Mouse (Mus musculus) ovary, adult 18-20 months (tissue): ENCODE results near the gene Gm15557.
"Not testable (repeated sequence)": the region's sequence is repeated elsewhere in the genome, so short reads cannot be mapped to it uniquely, and the experiment has no call there.

Experiments
- DNase-seq: peaks from one replicate; pipeline ENCODE4 v3.0.0; 2022; ENCODE audit warnings: low spot score, mixed read lengths

Gene Gm15557

DNA sequence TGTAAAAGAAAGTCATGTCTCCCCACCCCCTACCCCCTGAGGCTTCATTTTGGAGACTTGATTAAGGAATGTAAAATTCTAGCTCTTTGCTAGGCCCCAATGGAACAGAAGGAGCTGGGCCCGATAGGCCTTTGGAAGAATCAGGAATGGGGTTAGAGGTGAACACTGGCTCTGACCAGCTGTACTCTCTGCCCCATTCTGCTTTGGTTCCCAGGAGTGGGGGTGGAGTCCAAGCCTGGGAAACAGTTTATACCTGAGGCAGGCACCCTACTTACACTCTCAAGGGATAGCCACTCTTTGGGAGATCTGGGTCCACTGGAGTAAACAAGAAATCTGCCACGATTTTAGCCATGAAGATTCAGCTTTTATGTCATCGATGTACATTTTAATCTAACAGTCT is at the start of gene Gm15557:
Gm15557 (plus strand) TSS at position 48 of the 400 bp plus-strand sequence.
- no peak for DNase-seq

DNA sequence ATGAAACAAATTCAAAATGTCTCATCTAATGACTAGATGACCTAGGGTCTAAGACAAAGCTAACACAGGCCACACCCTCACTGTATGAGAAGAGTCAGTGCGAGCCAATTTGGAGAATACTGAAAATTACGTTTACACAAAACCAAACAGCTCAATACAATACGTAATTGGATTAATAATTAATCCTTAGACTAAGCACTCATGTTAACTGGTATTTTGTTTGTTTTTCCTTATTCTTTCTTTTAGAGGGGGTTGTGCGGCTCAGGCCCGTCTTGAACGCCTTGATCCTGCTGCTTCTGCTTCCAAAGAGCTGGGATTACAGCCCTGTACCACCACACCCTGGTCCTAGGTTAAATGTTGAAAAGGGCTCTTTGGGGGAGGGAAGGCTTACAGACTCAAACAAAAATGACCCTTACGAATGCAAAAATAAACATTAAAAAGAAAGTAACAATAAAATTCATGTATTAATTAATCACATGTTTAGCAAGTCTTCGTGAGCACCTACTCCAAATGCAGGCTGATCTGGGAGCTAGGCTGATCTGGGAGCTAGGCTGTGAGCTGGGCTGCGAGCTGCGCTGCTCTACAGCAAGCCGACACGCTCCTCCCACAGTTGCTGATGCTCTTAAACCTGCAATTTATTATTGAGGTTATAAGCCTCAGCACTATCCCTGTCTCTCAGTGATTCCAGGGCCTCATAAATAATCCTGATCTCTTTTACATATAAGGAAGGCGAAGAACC is 46.1 kb upstream of the Gm15557 start:
- no peak for DNase-seq

DNA sequence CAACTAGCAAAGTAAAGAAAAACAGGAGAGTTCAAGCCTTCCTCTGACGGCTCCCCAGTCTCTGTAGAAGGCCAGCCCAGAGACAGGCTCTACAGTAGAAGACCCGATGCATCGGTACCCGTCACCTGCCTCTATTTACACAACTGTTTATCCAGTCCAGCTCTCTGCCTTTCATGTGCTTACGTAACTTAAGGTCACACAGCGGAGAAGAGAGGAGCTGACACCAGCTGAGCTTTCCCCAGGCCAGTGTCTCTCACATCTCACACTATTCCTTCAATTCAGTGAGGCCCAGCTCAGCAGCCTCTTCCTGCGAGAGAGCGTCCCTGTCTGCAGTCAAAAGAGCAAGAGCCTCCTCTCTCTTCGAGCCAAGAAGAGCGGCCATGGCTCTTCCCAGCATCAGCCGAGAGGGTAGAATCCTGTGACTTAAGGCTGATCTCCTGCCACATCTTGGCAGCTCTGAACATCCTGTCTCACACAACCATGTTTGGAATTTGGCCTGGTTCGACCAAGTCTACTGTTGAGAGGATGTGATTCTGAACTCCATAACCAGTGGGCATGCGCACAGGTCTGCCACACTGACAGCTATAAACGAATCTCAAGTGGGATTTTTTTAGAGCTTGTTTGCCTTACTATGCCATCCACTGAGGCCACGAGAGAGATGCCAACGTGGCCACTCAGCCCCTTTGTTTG is 45.3 kb upstream of the Gm15557 start:
- DNase-seq: no peak

DNA sequence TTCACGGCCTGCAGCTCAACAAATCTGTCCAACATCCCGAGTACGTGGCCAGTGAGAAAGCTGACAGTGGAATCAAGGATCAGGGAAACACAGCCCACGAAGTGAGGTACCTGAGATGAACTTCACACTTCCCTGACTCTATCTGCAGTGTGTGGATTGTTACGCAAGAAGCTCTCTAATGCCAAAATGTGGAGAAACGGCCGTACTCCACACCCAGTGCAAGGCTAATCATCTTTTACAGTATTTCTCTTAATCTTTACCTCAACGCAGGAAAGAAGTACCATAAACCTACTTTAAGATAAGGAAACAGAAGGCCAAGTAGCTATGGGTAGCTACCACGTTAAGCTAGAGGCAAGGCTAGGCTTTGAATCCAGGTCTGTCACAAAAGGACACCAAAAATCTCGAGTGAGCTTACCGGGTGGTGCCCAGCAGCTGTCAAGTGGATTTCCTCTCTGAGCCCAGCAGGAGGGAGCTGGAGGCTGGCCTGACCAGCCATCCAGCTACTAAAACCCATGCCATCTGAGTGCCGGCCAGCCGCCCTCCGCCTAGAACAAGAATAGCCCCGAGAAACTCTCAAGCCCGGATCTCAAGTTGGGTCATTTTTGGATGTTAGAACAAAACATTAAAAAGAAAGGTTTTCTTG is 37.4 kb upstream of the Gm15557 start:
- DNase-seq: no peak

DNA sequence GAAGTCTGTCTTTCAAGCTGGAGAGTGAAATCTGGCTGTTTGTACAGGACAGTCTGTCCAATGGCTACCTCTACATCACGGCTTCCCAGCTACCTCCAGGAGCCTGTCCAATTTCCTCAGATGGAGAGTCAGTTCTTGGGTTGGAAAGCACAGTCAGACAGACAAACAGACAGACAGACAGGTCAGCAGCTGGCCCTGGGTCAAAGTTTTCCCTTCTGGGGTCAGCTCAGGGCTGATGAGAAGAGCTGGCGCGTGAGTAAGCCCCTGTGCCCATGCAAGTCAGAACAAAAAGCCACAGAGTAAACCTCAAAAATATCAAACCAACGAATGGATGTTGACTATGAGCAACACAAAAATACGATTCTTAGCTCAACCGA is 36.9 kb upstream of the Gm15557 start:
- no peak for DNase-seq

DNA sequence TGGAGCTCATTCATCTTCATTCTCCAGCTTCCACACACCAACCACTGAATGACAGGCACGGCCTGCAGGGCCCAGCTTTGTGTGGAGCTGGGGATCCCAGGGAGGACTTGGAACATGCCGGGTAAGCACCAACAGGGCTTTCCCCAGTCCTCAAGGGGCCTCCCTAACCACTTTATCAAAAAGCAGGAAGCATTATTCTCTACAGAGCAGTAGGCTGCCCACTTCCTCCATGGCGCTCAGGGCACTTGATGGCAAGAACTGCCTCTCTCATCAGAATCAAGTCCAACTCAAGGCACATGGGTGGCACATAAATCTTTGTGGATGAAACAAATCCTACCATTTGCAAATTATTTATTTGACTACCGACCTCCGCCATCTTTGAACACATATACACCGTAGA is 25.8 kb upstream of the Gm15557 start:
- DNase-seq: no peak

DNA sequence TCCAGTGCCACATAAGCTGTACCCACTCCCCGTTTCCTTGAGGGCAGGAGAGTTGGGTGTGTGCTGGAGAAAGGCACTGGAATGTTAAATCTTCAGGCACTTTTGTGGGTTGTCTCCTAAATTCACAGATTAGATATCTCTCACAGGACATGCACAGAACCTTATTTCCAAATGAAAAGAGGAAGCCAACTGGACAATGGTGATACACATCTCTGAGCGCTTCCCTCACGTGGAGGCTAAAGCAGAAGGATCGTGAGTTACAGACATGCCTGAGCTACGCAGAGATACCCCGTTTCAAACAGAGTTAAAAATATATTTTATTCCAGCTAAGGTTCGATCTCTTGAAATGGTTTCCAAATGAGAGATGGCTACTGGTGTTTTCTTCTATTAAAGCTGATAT is 17.4 kb upstream of the Gm15557 start:
- DNase-seq: no peak

DNA sequence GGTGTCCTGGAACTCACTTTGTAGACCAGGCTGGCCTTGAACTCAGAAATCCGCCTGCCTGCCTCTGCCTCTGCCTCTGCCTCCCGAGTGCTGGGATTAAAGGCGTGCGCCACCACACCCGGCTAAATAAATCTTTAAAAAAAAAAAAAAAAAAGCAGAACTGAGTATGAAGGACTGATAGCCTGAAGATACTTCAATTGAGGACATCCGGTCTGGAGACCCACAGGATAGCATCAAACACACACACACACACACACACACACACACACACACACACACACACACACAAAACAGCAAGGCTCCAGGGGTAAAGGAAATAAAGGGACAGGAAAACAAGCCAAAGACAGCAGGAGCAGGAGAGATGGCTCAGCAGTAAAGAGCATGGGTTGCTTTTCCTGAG is 15.3 kb upstream of the Gm15557 start:
- not testable (repeated sequence) for DNase-seq

DNA sequence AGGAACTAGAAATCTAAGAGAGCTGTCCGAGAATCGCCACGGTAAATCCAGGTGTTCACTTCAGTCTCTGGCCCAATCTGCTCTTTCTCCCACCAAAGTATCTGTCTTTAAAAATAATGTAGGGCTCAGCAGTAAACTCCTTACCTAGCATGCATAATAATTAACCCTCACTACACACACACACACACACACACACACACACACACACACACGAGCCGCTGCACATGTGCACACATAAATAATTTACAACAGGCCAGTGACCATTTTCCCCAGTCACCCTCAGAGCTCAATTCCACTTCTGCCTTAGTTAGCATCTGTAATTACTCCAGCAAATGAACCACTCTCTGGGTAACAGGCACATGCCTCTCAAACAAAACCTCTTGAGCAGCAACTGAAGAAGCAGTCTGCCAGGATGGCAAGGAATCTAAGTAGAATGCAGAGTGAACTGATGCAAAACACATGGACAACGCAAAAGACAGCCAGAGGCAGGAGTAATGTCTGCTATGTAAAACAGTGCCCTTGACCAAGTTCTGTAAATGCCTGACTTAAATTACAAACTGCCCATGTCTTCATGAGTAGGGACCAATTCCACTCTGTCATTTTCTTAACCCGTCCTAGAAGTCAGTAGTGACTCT is 11.7 kb upstream of the Gm15557 start:
- no peak for DNase-seq

DNA sequence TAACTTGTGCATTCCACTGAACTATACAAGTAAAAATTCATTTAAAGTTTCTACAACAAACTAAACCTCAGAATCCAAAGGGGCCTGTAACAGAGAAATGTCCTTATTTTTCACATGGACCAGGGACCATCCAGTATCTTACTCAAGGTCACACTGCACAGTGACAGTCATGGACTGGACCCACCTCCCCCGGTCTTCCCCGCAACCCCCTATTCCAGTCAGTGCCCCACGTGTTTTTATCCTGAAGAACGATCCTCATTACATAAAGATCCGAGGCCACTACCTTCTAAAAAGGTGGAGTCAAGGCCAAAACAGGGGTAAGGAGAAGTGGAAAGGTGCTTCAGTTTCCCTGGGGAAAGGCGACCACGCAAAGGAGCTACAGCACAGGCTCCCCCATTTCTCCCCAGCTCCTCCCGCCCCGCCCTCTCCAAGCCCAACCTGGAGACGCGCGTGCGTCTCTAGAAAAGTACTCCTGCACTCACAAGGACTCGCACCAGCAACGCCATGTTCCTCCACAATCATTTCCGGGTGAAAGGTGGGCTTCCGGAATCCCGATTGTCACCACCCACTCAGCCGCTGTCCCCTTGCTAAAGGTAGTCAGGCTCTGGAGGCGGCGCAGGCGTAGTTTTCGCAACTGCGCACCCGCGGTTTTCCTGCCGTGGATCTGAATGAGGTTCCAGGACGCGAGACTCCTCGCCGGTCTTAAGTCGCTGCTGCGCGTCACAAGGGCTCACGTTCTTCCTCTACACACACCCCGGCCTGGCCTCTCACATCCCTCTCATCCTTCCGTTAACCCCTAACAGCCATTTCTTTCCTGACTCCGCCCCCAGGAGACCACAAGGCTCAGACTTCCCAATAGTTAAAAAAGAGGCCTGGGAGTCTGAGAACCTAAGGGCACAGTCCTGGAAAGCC is 10.7 kb upstream of the Gm15557 start, which contains the start of gene Uqcc1:
Uqcc1 (minus strand) TSS at position 780 of the 912 bp plus-strand sequence.
- peak; percentile 88 for DNase-seq

DNA sequence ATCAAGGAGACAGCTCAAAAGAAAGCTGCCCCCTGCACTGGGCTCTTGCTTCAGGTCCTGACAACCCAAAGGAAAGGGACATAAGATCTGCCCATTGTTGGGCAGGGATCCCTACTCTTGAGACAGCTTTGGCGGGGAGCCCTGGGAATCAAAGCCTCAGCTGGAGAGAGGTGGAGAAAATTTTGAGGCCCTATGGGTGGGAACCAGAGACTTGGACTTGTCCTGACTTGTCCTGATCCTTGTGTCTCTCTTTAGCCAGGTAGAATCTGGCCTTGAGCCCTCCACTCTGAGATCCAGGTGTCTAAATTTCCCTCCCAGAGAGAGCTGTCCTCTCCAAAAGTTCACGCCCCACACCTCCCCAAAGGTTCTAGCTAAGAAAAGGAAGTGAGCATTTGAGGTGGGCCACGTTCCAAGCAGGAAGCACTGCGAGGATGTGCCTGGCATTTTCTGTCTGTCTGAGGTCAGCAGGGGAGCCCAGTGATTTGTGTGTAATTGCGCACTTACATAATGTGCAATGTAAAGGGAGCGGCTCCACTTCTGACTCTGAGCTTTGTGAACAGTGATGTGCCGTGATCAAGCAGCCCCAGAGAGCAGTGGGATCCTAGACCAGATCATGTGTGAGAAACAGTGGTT is 515 bp upstream of the Gm15557 start:
- no peak for DNase-seq

DNA sequence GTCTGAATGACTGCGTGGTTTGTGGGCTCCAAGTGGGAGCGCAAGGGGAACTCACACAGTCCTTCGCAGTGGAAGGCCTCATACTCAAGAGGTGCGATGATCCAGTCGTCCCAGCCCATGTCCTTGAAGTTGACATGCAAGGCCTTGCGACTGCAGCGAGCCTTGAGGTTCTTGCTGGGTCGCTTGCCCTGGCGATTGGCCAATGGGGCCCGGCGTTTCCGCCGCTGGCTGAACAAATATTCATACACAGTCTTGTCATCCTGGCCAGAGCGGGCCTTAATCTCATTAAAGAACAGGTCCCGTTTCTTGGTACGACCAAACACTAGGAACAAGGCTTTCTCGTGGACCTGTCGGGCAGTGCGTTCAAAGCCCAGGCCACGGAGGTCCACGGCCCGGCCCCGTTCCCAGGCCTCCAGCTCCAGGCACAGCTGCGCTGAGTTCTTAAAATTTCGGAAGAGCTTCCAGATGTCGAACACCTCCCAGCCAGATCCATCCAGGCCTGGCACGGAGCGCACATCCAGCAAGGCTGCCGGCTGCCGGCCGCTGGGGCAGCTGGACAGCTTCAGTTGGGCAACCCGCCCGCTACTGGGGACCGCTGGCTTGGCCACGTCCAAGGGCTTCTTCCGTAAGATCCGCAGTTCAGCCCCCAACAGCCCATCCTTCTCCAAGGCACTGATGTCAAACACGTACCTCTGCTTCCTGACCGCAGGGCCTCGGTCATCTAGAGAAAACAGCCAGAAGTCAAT is 1.3 kb downstream of the Gm15557 start:
- DNase-seq: no peak

DNA sequence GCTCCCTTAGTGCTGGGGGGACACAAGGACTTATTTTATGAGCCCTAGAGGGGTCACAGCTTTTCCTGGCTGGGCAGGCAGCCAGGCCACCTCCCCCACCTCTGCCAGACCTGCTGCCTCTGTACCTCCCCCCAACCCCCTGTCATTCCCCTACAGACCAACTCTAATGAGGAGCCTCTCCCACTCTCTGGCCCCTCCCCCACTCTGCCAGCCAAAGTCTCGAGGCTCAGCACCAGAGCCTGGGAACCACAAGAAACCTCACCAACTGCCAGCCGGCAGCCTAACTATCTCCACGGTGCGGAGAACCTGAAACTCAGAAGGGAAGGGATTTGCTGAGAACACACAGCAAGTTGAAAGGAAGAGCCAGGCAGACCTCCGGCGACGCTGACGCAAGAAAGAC is 2.9 kb downstream of the Gm15557 start:
- no peak for DNase-seq

DNA sequence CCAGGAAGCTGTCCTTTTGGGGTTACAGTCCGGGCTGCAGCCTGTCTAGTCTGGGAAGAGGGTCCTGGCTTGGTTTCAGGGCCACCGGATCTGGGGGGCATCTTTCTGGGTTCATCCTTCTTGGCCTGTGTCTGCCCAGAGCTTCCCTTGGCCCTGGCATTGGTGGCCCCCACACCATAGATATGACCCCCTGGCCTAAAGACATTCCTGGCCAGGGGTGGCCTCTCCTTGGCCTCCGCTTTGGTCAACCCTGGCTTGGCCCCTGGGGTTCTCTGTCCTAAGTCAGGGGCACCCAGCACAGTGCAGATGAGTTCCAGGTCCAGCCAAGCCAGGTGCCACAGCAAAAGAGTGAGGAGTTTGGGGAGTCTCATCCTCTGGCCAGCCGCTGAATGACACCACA is 4.2 kb downstream of the Gm15557 start:
- no peak for DNase-seq

DNA sequence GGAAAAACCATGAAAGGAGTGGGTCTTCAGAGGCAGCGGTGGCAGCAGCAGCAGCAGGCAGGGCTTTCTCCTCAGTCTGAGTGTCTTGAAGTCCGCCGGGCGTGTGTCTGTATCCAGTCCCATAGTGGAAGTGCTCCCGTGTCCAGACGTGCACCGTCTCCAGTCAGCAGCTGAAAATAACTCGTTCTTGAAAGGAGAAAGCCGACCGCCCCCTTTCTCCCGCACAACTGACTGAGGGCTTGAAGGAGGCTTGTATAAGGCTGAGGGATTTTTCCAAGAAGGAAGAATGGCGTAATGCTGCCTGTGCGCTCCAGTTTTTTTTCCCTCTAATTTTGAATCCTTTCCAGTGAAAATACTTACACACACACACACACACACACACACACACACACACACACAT is 4.6 kb downstream of the Gm15557 start, which contains the start of gene Gdf5:
Gdf5 (minus strand) TSS at position 244 of the 400 bp plus-strand sequence.
- DNase-seq: no peak

DNA sequence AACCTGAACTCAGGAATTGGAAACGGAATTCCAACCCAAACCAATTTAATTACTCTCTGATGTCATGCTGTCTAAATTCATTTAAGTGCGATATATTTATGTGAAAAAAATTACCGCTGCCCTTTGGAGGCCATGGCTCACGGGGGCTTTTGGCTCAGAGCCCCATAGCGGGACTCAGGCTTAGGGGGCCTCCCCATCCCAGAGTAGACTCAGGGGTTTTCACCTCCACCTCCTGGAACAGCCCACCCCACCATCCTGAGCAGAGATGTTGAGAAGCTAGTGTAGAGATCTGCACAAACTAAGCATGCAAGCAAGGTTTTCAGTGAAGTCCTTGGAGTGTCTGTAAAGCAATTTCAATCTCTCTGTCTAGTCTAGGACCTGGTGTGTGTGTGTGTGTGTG is 5.1 kb downstream of the Gm15557 start:
- no peak for DNase-seq

DNA sequence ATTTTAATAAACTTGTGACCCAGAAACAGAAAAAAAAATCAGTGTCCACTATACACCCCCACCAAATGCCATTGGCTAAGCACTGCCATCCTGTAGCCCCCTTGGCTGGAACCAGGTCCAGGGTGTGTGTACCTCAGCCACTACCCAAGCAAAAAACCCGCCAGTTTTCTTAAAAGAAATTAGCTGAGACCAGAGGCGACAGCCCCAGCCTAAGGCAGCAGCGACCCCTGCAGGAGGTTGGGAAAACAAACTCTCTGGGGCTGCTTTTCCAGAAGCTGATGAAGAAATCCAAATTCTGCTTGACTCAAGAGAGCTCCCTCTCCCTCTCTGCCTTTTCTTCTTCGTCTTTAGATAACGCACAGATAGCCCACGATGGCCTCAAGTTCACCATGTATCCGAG is 5.5 kb downstream of the Gm15557 start:
- DNase-seq: no peak

DNA sequence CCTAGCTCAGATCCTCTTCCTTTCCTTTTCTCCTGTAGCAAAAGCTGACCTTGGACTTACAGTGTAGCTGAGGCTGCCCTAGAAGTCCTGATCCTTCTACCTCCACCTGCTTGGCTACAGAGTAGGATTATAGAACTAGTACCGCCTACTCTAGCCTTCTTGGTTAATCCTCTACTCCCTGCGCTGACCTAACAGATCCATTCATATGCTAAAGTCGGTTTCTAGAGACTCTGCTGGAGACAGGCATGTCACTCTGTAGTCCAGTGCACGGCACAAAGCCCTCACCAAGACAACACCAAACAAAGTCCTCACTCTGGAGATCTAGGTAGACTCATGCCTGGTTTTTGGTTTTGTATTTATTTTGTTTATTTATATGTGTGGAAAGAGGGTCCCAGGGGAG is 6.0 kb downstream of the Gm15557 start:
- DNase-seq: no peak

DNA sequence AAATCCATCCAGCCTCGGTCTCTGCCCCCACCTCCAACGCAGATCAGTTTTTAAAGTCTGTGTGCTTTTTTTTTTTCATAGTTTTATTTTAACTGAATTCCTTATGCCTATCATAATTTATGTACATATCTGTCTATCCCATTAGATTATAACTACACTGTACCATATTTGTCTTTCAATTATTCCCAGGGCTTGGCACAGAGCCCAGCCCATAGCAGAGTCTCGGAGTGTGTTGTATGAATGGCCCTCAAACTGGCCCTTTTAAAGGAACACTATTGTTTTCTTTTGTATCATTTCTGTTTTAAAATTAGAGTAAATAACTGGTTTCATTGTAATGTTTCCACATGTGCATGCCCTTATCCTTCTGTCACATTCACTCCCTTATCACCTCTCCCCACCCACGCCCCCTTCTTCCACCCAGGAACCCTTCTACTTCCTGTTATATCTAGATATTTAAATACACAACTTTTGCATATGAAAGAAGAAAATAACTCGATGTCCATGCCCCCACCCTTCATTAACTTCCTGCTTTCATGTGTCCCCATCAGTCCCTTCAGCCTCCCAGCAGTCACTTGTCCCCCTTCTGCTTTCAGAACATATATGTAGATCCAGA is 7.0 kb downstream of the Gm15557 start:
- no peak for DNase-seq

DNA sequence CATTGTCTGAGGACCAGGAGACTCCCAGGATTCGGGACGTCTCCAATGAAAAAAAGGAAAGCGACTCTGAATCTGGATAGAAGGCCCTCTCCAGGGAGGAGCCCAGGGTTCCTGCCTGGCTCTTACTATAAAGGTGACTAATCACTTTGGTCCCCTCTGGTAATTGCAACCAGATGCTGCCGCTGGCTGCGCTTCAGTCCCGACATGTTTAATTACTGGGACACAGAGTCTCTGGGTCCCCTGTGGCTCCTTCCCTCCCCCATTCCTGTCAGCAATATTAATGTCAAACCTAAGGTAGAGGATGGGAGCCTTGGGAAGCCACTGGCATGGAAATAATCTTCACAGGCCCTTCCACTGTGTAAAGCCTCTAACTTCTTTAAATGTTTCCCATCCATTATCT is 8.8 kb downstream of the Gm15557 start:
- no peak for DNase-seq
